Mouse (Mus musculus) forebrain, embryonic 12.5 days (tissue): ENCODE data around the gene Acyp1. TPM values are rescaled to one million over a fixed set of nuclear protein-coding genes. Genes with fewer than 3 reads are reported as not detected.

ENCODE experiments used
- microRNA-seq: library from miRNA; unstranded; fragments of <30 nt; microRNA quantifications from one replicate; pipeline ENCODE4, GENCODE M21; 2017
- polyA plus RNA-seq: library from polyadenylated mRNA; unstranded; fragments of >200 nt; fragmentation: Nextera tagmentation; extraction: Ambion mirVana; gene quantifications from 2 replicates; pipeline ENCODE4 v1.2.1, GENCODE M21; 2016

Gene Acyp1
- polyA plus RNA-seq, 1 experiment from 2014 or later = 62.1 TPM

Small RNAs within 50 kb of the gene (microRNA-seq; reads per million reads assigned to microRNA genes)
- gene Mir6938 = not detected

Other genes with a start within 250 kb of the Acyp1 start
- 3.1 and 4.3 TPM in 2 replicates for gene Prox2, start 177.7 kb downstream of the Acyp1 start, polyA plus RNA-seq
- gene Dlst, start 177.6 kb downstream of the Acyp1 start, polyA plus RNA-seq = 104 and 109 TPM in 2 replicates
- 5.8 and 6.1 TPM in 2 replicates for gene Rps6kl1, start 137.2 kb downstream of the Acyp1 start, polyA plus RNA-seq
- 6.3 and 7.5 TPM in 2 replicates for gene Pgf, start 110.6 kb downstream of the Acyp1 start, polyA plus RNA-seq
- gene Eif2b2, start 69.0 kb downstream of the Acyp1 start, polyA plus RNA-seq = 94.6 and 98.3 TPM in 2 replicates
- gene Mlh3, start 17.8 kb downstream of the Acyp1 start, polyA plus RNA-seq = 11.0 and 11.2 TPM in 2 replicates
- 1.1 and 1.6 TPM in 2 replicates for gene Zc2hc1c, start 153 bp upstream of the Acyp1 start, polyA plus RNA-seq
- 23.7 and 24.5 TPM in 2 replicates for gene Nek9, start 50.9 kb upstream of the Acyp1 start, polyA plus RNA-seq
- gene Tmed10, start 86.4 kb upstream of the Acyp1 start, polyA plus RNA-seq = 208 and 214 TPM in 2 replicates
- gene Fos, start 185.5 kb upstream of the Acyp1 start, polyA plus RNA-seq = 0.80 and 1.1 TPM in 2 replicates